Mouse (Mus musculus) olfactory bulb, adult 2 months (tissue): Measurements from ENCODE around the gene Heg1. TPM values are rescaled to one million over a fixed set of nuclear protein-coding genes. Genes with fewer than 3 reads are reported as not detected.

Experiments
- H3K27ac ChIP-seq: fragments of 200-500 bp; 2 replicates; pipeline ENCODE4 v1.5.1; 2012; ENCODE audit warnings: low read depth, low read length; ENCODE audit not compliant: insufficient read depth
- H3K4me1 ChIP-seq: fragments of 200-500 bp; 2 replicates; pipeline ENCODE4 v1.6.1; 2012; ENCODE audit warnings: low read length; ENCODE audit not compliant: control insufficient read depth, insufficient read depth
- H3K4me3 ChIP-seq: fragments of 200-500 bp; 2 replicates; pipeline ENCODE4 v1.5.1; 2012; ENCODE audit warnings: mild to moderate bottlenecking, low read depth, low read length, moderate library complexity; ENCODE audit not compliant: insufficient read depth
- CTCF ChIP-seq: fragments of 200-500 bp; IDR thresholded peaks from 2 replicates; pipeline ENCODE4 v1.5.1; 2012; ENCODE audit warnings: low read depth, mild to moderate bottlenecking, low read length, moderate library complexity; ENCODE audit not compliant: insufficient read depth
- POLR2A ChIP-seq: fragments of 200-500 bp; IDR thresholded peaks from 2 replicates; pipeline ENCODE4 v1.6.1; 2012; ENCODE audit warnings: mild to moderate bottlenecking, low read depth, low read length, moderate library complexity; ENCODE audit not compliant: insufficient read depth
- WGBS: fragments of 180-500 bp; shearing (Covaris S2); methylation state at CpG from one replicate; pipeline ENCODE4 v1.1.7; 2018; 5-methylcytosine and 5-hydroxymethylcytosine counted together
- polyA plus RNA-seq: library from polyadenylated mRNA; stranded (reverse); fragments of >200 nt; gene quantifications from 2 replicates; pipeline ENCODE4 v1.2.4, GENCODE M21; 2012; ENCODE audit warnings: low replicate concordance; ENCODE audit not compliant: missing spikeins, insufficient read depth, insufficient read length

Gene Heg1
- polyA plus RNA-seq, 1 experiment = not detected

GRCm38 (mm10) chr16:33752904-33753578 is 68.9 kb downstream of the Heg1 start:
- 0 out of 2 replicates have a peak, but pooled peaks cover 9% of the 10 kb centered on the region for H3K4me1 ChIP-seq
- 86% methylated on average over 8 of the region's 8 CpGs for WGBS
- TF ChIP-seq POLR2A = no peak

DNA sequence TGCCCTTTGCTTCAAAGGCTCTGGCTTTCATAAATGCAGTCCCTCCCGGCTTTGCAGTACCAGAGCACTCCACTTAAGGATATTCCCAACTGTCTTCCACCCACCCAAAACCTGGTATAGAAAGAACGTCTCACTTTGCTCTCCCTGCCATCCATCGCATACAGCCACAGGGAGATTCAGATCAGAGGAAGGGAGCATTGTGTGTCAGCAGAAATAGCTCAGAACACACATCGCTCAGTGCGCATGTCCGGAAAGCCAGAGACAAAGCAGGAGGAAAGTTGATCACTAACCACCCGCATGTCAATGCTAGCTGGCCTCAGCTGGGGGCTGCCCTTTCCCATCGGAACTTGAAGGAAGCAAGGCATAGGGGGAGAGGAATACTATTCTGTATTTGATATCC is 71.1 kb downstream of the Heg1 start:
- WGBS = 54% methylated on average over 8 of the region's 8 CpGs
- TF ChIP-seq CTCF (no peak), POLR2A (no peak)
- H3K4me3 ChIP-seq = 0 out of 2 replicates have a peak overlapping the region, but pooled peaks have one; percentile 0
- 0 out of 2 replicates have a peak, but pooled peaks cover 9% of the 10 kb centered on the region for H3K4me1 ChIP-seq
- no peak overlapping the region for H3K27ac ChIP-seq

More at GRCm38 (mm10) chr16:33752904-33753578, 68.9 kb downstream of the Heg1 start:
- Histone ChIP-seq H3K27ac (no peak overlapping the region), H3K4me3 (no peak overlapping the region)

DNA sequence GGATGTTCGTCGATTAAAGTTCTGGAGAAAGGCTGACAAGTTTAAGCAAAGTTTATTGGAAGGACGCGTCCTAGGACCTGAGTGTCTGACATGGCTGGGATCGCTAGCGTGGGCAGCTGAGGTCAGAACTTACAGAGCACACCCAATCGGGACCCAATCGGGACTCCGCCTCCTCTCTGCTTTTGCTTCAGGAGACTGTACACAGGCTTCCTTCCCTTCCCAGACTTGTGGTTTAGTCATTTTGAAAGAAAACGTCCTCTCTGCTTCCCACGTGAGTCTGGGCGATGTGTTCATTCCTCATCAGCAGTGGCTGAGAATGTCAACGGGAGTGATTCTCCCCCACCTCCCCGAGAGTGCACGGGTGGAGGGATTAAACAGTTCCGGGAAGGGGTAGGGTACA is 71.8 kb downstream of the Heg1 start:
- Histone ChIP-seq H3K27ac (no peak overlapping the region), H3K4me1 (peaks cover 9% of the 10 kb centered on the region; the same call in 1 of the 2 replicates), H3K4me3 (no peak overlapping the region)
- TF ChIP-seq CTCF (no peak), POLR2A (no peak)
- WGBS = 63% methylated on average over 16 of the region's 16 CpGs

- H3K27ac ChIP-seq = no peak overlapping the region
- H3K4me3 ChIP-seq = no peak overlapping the region
- no peak for TF ChIP-seq POLR2A
- no peak for TF ChIP-seq CTCF
- WGBS = 58% methylated on average over 6 of the region's 6 CpGs
- H3K4me1 ChIP-seq = peaks cover 9% of the 10 kb centered on the region; the same call in 1 of the 2 replicates
Measured at GRCm38 (mm10) chr16:33756396-33756795, 72.2 kb downstream of the Heg1 start.

GRCm38 (mm10) chr16:33759207-33759606 is 75.0 kb downstream of the Heg1 start:
- Histone ChIP-seq H3K27ac (no peak overlapping the region), H3K4me3 (no peak overlapping the region), H3K4me1 (peaks cover 9% of the 10 kb centered on the region; the same call in 1 of the 2 replicates)
- TF ChIP-seq CTCF (no peak), POLR2A (no peak)
- WGBS = 95% methylated on average over 7 of the region's 7 CpGs

DNA sequence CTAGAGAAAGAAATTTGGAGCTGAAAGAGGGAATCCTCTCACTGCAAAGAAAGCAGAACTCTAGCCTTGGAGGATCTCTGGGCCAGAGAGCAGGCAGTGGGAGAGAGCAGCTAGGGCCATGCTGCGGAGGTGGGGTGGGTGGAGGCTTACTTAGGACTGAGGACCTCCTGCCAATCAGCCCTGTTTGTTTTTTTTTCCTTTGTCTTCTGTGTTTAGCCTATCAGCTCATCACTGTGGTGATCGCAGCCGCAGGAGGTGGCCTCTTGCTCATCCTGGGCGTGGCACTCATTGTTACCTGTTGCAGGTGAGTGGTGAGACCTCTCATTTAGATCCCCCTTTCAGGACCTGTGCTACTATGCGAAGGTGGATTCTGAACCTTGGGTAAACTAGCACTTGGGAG is 76.4 kb downstream of the Heg1 start:
- peaks cover 4% of the 10 kb centered on the region; the same call in 1 of the 2 replicates for H3K4me1 ChIP-seq
- no peak for TF ChIP-seq CTCF
- no peak for TF ChIP-seq POLR2A
- WGBS = 79% methylated on average over 5 of the region's 5 CpGs
- H3K27ac ChIP-seq = no peak overlapping the region
- H3K4me3 ChIP-seq = no peak overlapping the region

GRCm38 (mm10) chr16:33760996-33761395 is 76.8 kb downstream of the Heg1 start:
- Histone ChIP-seq H3K4me1 (peaks cover 1% of the 10 kb centered on the region; the same call in 1 of the 2 replicates), H3K27ac (no peak overlapping the region), H3K4me3 (no peak overlapping the region)
- TF ChIP-seq CTCF (no peak), POLR2A (no peak)
- WGBS = 86% methylated on average over 11 of the region's 11 CpGs

- TF ChIP-seq CTCF (no peak), POLR2A (no peak)
- H3K27ac ChIP-seq = no peak overlapping the region
- H3K4me1 ChIP-seq = no peaks in the 10 kb centered on the region; the same call in 1 of the 2 replicates
- WGBS = 30% methylated on average over 12 of the region's 12 CpGs
- H3K4me3 ChIP-seq = no peak overlapping the region
Measured at GRCm38 (mm10) chr16:33764501-33765193, 80.5 kb downstream of the Heg1 start.

DNA sequence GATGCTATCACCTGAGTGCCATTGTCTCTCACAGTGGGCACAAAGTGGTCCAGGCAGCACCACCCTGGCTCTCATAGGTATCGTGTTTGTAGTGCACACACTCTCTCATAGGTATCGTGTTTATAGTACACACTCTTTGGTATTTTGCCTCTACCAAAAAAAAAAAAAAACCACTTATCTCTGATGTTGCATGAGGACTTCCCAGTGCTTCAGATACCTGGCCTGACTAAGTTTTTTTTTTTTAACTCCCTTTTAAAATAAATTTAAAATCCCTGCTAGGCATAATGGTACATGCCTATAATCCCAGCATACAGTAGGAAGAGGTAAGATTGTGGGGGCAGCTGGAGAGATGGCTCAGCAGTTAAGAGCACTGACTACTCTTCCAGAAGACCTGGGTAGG is 81.3 kb downstream of the Heg1 start:
- 95% methylated on average over 2 of the region's 2 CpGs for WGBS
- no peaks in the 10 kb centered on the region; the same call in 1 of the 2 replicates for H3K4me1 ChIP-seq
- no peak overlapping the region for H3K4me3 ChIP-seq
- no peak overlapping the region for H3K27ac ChIP-seq
- TF ChIP-seq POLR2A (no peak), CTCF (no peak)
